Mouse (Mus musculus) forebrain, postnatal 0 days (tissue): Measurements from ENCODE around the gene Cldn2. TPM values are rescaled to one million over a fixed set of nuclear protein-coding genes. Genes with fewer than 3 reads are reported as not detected.

Experiments used
- ATAC-seq: fragments of 200-750 bp; cut with Nextera tagmentation; 2 replicates; pipeline ENCODE4 v1.8.0; 2017; ENCODE audit warnings: mild to moderate bottlenecking, moderate library complexity
- DNase-seq: peaks from one replicate; pipeline ENCODE4 v3.0.0-alpha.2; 2015
- H3K27ac ChIP-seq: fragments of 300-500 bp; sonication (generic); 2 replicates; pipeline ENCODE4 v1.5.1; 2014; ENCODE audit warnings: low read depth, mild to moderate bottlenecking, antibody characterized with exemption, low read length, moderate library complexity, mixed read lengths
- H3K27me3 ChIP-seq: fragments of 300-500 bp; sonication (generic); 2 replicates; pipeline ENCODE4 v1.6.1; 2014; ENCODE audit warnings: mild to moderate bottlenecking, low read length, mixed read lengths; ENCODE audit not compliant: insufficient read depth
- H3K36me3 ChIP-seq: fragments of 300-500 bp; sonication (generic); 2 replicates; pipeline ENCODE4 v1.6.1; 2014; ENCODE audit warnings: mild to moderate bottlenecking, moderate library complexity; ENCODE audit not compliant: insufficient read depth
- H3K4me1 ChIP-seq: fragments of 300-500 bp; sonication (generic); 2 replicates; pipeline ENCODE4 v1.6.1; 2014; ENCODE audit warnings: antibody characterized with exemption; ENCODE audit not compliant: insufficient read depth
- H3K4me2 ChIP-seq: fragments of 300-500 bp; sonication (generic); 2 replicates; pipeline ENCODE4 v1.6.1; 2014; ENCODE audit warnings: low read depth, mild to moderate bottlenecking, moderate library complexity
- H3K4me3 ChIP-seq: fragments of 300-500 bp; sonication (generic); 2 replicates; pipeline ENCODE4 v1.5.1; 2014; ENCODE audit warnings: low read depth, low read length, mixed read lengths
- H3K9ac ChIP-seq: fragments of 300-500 bp; sonication (generic); 2 replicates; pipeline ENCODE4 v1.6.1; 2014; ENCODE audit warnings: mild to moderate bottlenecking
- H3K9me3 ChIP-seq: fragments of 300-500 bp; sonication (generic); 2 replicates; pipeline ENCODE4 v1.6.1; 2016; ENCODE audit warnings: low read length
- CTCF ChIP-seq: sonication (generic); IDR thresholded peaks from 2 replicates; pipeline ENCODE4 v1.5.1; 2016; ENCODE audit warnings: antibody characterized with exemption, control low read depth, low read depth
- WGBS: fragments of 180-500 bp; shearing (Covaris S2); extraction: QIAGEN DNeasy Blood & Tissue Kit; methylation state at CpG from one replicate; pipeline ENCODE4 v1.1.7; 2014; 5-methylcytosine and 5-hydroxymethylcytosine counted together
- polyA plus RNA-seq: library from polyadenylated mRNA; unstranded; fragments of >200 nt; fragmentation: Nextera tagmentation; extraction: Ambion mirVana; gene quantifications from 2 replicates; pipeline ENCODE4 v1.2.1, GENCODE M21; 2015
- total RNA-seq: library from RNA; depleted of rRNA; stranded (reverse); fragments of >200 nt; gene quantifications from 2 replicates; pipeline ENCODE4 v1.2.3, GENCODE M21; 2014; rRNA removed

Gene Cldn2
- total and polyA plus RNA-seq, 2 experiments from 2014 or later = 0.71 to 2.6 TPM

DNA sequence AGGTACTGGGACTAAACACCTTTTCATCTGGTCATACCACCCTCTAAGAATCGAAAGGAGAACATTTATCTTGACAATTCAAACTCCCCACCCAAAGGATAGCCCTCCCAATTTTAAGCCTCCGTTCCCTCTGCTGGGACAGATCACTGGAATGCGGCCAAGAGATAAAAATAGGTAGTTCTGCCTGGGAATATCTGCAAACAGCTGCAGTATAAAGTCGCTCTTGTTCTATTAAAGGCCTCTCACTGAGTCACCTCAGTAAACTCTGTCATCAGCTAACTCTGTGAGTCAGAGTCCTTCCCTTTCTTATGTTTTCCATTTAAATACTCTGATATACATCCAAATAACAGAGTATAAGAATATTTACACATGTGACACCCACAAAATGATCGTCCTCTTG is 58.8 kb downstream of the Cldn2 start:
- DNase-seq = no peak
- 79% methylated on average over 5 of the region's 5 CpGs for WGBS
- TF ChIP-seq CTCF = no peak

More for the DNA sequence above, 58.8 kb downstream of the Cldn2 start:
- Histone ChIP-seq H3K4me2 (no peak overlapping the region), H3K9me3 (no peaks in the 10 kb centered on the region), H3K36me3 (no peaks in the 10 kb centered on the region), H3K27ac (no peak overlapping the region), H3K4me1 (no peaks in the 10 kb centered on the region), H3K27me3 (no peaks in the 10 kb centered on the region), H3K9ac (no peak overlapping the region), H3K4me3 (no peak overlapping the region)
- no peak for ATAC-seq

Other genes starting within 250 kb of the Cldn2 start
- 5.2 and 7.2 TPM in 2 replicates for gene Rnf128, start 237.5 kb upstream of the Cldn2 start, total RNA-seq
- 4.9 and 6.6 TPM in 2 replicates for gene Rnf128, start 237.5 kb upstream of the Cldn2 start, polyA plus RNA-seq
- gene Tbc1d8b, start 115.8 kb upstream of the Cldn2 start, total RNA-seq = 1.1 and 1.5 TPM in 2 replicates
- gene Tbc1d8b, start 115.8 kb upstream of the Cldn2 start, polyA plus RNA-seq = 0.20 and 0.30 TPM in 2 replicates
- not detected in 2 replicates for gene Gm15013, start 86.3 kb upstream of the Cldn2 start, total RNA-seq
- gene Gm15013, start 86.3 kb upstream of the Cldn2 start, polyA plus RNA-seq = not detected in 2 replicates
- gene Ripply1, start 18.5 kb upstream of the Cldn2 start, total RNA-seq = not detected in 2 replicates
- not detected in 2 replicates for gene Ripply1, start 18.5 kb upstream of the Cldn2 start, polyA plus RNA-seq
- gene Morc4, start 70.8 kb downstream of the Cldn2 start, total RNA-seq = 8.2 and 8.8 TPM in 2 replicates
- gene Morc4, start 70.8 kb downstream of the Cldn2 start, polyA plus RNA-seq = 2.1 and 2.2 TPM in 2 replicates
- 12.8 and 17.5 TPM in 2 replicates for gene Rbm41, start 197.8 kb downstream of the Cldn2 start, total RNA-seq
- gene Rbm41, start 197.8 kb downstream of the Cldn2 start, polyA plus RNA-seq = 2.4 and 2.5 TPM in 2 replicates